Mouse (Mus musculus) lung, adult 18-20 months (tissue): ENCODE measurements at regions not wholly inside any gene's neighbourhood (a gene's known extent, or its start where the extent isn't known, plus 50 kb on each side); places are given as distances from the start of the nearest gene placed in this dataset.

Experiments
- DNase-seq, 2 experiments: peaks; one replicate each; pipeline ENCODE4 v3.0.0; 2022; ENCODE audit warnings: mixed read lengths in 2 of 2

DNA sequence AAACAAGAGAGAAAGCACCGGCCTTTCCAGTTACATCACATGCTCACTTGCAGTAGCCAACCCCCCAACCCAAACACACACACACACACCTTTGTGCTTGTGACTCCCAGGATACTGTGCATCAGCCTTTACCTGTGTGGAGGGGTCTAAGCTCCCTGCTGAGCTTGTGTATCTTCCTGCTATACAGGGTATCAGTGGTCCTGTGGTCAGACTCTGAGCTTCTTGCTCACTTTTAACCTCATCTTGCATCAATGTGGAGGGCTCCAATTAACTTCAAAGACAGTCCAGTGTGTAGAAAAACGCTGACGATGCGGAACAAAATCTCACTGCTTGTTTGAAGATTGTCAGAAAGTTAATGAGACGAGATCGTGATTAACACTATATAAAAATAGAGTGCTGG is 71.4 kb upstream of the Gypa start:
- DNase-seq, result no peak

DNA sequence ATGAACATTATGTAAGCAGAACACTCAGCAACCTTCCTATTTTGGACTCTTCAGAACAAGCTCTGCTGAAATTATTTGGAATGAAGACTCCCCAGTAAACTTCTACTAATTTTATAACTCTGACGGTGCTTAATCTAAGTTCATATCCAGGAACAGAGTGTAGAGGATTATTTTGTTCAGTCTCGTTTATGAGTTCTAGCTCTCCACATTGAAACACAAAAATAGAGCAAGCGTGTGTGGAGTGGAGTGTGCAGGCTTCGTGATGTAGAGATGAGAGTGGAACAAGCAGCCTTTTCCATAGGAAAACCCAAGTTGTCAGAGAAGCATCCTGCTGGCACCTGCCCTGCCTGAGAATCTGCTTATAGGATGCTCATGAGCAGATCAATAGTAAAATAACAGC is 77.5 kb upstream of the Gypa start:
- no peak for DNase-seq

DNA sequence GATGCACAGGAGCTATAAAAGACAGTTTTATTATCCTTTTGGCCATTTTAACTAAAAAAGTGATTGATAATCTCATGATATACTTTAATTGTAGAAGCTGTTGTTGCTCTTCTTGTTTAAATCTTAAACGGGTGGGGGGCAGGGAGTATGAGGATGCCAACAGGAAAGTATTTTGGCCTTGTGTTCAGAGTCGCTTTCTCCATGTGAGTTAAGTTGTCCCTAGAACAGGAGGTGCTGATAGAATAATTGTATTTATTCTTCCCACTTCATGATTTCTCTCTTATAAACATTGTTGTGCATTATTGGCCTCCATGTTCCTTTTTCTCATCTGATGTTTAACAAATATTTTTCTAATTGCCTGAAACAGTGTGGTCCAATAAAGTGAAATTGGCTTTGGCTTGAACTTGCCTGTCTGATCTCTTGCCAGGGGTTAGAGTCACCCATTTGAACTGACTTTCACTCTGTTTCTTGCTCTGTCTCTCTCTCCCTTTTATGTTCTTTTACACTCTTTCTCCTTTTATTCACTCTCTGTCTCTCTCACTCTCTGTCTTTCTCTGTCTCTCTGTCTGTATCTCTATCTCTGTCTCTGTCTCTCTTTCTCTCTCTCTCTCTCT is 93.9 kb upstream of the Gypa start:
- no peak for DNase-seq

DNA sequence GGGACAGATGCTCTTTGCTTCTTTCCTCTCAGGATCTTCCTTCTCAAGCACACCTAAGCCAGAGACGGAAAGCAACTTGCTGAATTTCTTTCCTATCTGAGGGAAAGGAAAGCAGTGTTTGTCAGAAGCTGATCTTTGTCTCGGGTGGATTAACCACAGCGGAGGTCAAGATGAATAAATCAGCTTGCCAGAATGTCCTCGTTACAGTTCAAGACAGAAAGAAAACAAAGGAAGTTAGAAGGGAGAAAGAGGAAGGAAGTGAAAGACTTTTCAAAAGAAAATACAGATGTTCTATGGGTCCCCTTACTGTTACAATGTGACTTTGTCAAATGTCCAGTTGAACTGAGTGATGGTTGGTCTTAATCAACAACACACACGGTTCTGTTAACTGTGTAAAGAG is 98.6 kb upstream of the Gypa start:
- no peak for DNase-seq

DNA sequence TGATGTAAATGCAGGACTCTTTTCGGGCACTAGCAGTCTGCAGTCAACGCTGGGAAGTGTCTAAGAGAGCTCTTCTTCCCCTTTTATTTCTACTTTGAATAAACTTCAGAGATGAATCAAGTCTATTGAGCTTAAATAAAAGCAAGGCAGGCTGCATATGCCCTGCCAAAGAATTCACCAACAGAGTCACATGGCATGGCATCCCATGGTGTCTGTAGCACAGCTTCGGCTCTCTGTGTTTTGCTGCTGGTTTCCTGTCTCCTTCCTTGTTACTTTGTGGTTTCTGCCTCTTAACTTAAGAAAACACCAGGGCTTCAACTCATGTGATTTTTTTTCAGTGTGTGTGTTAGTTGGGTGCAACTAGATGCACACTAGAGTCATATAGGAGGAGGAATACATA is 100.5 kb upstream of the Gypa start:
- no peak for DNase-seq

DNA sequence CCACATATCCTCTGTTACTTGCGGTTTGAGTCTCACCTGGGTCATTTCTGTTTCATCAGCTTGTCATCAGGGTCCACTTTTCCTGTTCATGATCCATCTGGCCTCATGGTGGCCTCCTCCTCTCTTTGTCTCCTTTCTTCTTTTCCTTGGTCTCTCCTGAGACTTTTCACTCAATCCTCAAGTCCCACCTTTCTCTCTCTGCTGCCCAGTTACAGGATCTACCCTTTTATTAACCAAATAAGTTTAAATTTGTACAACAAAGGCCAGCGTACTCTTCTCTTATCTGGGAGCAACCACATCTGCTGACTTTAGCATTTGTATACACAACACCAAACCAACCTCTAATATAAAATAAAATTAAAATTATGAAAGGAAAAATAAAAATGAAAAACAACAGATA is 124.4 kb upstream of the Gypa start:
- no peak for DNase-seq

DNA sequence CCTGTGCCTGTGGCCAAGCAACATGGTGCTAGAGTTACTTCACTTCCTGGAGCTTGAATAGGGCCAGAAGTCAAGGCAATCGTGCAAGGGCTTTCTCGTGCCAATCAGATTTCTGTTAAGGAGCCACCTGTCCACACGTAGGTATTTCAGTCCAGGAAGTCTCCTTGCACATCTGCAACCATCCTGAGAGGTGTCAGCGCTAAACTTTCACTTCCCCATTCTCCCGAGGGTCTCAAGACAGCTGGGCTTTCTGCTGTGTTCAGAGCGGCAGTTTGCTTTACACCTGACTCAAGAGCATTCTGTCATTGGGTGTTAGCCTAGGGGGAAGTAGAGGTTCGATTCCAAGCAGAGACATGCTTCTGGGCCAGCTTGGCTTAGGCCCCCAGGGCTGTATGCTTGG is 129.5 kb upstream of the Gypa start:
- no peak for DNase-seq

DNA sequence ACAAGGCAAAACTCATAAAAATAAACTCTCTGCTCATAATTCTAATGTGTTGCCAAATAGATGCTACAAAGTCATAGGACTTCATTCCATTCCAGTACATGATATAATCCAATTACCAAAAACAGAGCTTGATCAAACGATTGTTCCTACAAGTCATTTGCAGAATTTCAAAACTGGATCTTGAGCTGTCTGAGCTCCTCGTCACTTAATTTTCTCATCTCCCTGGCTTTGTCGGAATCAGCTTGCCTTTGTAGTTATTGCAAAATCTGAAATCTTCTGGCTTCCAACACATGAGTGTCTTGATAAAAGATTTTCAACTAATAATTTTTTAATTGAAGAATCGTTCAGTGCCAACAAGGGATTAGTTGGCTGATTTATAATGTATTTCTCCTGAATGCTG is 150.3 kb upstream of the Gypa start:
- DNase-seq, result no peak

DNA sequence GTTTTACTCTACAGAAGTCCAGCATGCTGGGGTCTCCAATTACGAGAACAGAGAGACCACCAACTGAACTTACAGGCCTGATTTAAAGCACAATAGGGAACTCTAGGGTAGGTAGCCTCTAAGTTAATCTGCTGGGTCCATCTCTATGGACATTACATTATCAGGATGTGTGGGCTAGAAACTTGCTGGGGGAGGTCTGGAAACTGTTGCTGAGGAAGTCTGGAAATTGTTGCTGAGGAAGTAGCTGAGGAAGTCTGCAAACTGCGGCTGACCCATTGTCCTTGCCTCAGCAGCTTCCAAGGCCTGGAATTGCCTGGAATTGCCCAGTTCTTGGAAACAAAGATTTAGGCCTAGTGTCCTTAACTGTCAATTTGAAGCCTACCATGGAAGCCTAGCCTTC is 155.7 kb upstream of the Gypa start:
- no peak for DNase-seq

DNA sequence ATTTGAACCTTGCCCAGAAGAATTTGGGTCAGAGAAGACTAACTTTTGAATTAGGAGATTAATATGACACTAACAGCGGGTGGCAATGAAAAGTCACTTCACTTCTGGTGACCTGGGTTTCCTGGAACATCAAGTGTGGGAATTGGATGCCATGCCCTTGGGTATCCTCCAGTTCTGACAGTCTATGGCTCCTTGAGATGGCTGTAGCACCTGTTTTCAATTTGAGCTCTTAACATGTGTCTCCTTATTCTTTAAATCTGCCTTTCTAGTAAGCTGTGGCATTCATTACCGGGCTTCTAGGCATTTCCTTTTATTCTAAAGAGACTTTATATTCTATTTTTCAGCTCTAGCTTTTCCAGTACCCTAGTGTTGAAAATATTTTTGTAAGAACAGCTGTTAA is 164.9 kb upstream of the Gypa start:
- DNase-seq, result no peak

DNA sequence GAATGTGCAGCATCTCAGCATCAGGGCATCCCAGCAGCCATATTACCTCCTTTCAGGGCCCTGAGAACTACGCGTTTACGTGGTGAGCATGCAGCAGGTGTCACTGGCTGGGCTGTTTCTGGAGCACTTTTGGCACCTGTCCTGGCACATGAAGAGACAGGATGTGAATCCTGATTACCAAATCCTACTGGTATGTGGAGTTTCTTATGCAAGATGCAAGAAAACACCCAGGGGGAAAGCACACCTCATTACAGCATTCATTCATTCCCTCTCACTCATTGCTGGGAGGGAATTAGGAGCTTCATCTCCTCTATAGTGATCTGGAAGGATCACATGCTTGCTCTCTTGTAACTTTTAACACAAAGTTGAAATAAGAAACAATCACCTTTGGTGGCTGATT is 167.7 kb upstream of the Gypa start:
- peak in 1 of 2 experiments; percentile 26 for DNase-seq

DNA sequence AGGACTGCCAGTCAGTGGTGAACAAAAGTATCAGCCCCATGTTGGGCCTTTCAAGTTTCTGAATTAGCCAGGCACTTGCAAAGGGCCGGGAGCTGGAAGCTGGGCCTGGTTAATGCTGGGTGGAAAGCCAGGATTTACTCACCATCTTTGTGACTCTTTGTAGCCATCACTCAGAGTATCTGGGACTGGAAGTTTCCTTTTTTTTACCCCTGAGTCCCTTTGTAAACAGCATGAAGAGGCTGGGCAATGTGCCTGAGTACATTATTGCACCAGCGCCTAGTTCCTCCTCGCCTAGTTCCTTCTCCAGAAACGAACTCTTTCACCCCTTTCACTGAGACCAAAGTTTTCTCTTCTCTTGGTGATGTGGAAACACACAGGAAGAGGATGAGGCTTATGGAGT is 168.4 kb upstream of the Gypa start:
- DNase-seq, result peak; percentile 84 to 88

DNA sequence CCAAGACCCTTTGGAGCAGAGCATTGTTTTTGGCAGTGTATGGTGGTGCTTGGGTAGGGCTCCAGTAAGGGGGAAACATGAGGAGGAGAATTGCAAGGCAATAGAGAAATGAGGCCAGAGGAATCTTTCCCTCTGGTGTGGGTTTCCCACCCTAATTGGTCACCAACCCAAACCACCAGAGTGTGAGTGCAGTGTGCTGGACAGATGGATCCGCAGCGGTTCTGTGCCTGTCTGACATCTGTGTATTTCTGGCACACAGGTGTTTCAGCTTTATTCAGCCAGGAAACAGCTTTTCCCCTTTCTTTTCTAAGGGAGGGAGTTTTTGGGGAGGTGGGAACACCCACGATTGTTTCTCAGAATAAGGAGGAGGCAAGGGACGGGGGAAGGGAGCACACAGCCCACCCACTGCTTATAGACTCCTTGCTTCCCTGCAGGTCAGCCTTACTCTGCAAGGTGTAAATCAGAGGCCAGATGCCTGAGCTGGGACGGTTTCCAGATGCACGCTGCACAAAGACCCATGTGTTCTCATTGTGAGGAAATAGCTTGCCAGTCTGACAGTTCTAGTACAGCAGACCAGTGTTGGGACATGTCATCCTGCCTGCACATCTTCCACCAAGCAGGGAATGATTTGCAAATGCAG is 175.2 kb upstream of the Gypa start:
- DNase-seq, result no peak

DNA sequence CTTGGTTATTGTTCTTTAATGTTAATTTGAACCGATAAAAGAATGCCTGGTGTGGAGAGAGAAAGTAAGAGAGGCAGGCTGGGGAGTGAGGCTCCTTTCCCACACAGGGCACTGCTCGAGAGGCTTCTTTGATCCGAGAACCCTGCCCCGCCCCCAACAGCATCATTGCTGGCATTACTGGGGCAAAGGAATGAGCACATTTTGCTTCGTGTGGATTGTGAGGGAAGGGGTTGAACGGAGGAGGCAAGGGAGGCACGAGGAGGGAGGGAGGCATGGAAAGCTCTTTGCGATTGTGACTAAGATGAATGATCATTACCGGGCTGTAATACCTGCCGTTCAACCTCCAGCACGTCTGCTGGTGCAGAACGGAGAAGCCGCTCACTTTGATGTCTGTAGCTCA is 178.2 kb upstream of the Gypa start:
- peak; percentile 40 to 61 for DNase-seq

DNA sequence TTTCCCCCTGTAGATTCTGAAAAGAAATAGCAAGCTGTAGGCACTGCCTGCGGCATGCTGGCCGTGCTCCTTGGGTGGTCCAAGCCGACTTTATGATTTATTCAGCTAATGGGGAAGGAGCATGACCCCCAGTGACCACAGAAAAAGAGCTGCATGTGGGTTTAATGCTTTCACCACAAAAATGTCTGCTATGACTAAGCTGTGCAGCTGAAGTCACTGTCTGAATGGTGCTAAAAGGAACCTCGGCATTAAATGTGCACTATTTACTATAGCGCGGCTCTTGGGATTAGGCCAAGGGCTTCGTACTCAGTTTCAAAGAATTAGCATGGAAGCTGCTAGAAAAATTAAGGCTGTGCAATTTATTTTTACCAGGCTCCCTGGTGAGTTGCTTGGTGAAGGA is 178.8 kb upstream of the Gypa start:
- DNase-seq, result peak in 1 of 2 experiments; percentile 20

DNA sequence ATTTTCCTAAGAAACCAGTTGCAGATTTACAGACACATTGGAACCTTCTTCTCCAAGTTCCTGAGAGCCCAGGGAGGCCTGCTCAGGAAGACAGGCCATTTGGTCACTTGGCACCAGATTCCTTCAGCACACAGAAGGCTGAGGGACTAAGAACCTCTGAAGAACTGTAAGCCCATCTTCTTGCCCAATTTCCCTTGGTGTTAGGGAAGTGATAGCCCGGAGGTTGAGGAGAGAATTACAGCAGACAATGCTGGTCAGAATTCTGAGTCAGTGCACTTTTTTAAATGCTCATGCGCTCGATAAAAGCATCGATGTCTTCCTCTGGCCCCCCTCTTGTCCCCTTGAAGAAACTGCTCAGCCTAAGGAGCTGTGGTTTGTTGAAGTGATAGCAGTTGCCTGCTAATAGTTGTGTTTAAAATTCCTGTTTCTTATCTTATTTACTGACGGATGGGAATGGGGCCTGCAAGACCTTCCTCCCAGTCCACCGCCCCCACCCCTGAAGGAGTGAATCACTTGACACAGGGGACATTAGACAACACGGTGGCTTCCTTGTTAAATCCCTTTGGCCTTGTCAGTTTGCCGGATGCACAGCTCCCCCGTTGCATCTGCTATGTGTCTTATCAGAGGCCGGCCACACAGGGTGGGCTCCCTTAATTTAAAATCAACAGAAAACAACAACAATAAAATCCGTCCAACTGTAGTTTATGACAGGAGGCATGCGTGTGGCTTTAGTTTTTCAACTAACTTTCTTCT is 179.5 kb upstream of the Gypa start:
- DNase-seq, result no peak

DNA sequence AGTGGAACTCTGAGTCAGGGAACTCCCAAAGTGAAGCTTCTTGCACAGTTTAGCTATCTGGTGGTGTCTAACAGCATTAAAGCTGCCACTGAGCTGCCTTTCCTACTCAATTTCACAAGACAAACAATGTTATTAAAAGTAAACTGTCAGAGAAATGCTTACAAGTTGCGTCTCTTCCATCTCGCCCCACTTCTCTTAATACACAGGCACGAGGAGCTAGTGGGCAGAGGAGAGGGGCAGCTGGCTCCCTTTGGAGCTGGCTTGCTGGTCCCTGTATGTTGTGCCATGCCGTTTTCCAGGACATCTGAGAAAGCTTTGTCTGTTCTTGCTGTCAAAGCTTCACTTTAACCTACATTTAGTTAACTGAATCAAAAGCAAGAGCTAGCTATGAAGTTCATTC is 185.8 kb upstream of the Gypa start:
- DNase-seq, result no peak

DNA sequence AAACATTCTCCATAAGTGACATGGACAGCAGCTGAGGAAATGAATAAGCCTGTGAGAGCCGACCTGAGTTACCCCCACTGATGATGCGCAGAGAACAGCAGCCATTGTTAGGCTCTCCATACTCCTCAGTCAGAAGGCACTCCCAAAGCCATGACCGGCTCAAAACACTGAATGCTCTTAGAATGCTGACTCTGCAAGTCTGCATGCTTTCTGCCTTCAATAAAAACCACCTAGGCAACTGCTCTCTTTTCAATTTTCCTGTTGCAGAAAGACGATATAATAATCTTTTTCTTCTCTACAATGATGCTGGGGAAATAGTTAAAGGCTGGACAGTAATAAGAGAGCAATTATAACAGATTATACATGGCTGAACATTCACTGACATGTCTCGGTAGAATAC is 195.0 kb upstream of the Gypa start:
- no peak for DNase-seq

DNA sequence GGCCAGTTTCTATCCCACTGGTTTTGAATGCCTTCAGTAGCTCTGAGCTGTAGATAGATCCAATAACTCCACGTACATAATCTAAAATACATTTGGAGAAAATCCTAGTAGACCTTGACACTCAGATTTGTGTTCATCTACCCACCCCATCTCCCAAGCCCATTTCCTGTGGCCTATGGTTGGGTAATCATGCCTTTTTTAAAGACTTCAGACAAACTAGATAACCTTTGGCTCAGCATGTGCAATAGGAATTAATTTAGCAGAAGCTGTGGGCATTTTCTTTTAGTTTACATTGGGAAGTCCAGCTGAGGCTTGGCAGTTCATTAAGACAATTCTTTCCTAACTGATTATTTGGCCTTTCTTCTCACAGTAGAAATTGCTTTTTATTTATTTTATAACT is 203.3 kb upstream of the Gypa start:
- no peak for DNase-seq

DNA sequence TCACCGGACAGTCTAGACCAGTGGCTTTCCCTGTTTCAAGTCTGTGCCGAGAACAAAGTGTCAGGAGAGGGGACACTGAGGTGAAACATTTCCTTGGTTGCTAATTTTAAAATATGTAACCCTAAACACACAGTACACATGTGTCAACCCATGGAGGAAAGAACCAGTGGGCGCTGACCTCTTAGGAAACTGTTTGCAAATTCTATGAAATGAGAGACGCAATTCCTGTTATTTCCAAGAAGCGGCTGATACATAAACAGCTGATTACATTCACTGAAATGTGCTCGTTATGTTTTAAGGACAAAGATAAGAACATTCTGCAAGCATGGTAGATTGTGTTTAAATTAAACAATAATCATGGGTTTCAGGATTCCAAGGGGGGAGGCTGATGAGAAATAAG is 204.3 kb upstream of the Gypa start:
- DNase-seq, result no peak

DNA sequence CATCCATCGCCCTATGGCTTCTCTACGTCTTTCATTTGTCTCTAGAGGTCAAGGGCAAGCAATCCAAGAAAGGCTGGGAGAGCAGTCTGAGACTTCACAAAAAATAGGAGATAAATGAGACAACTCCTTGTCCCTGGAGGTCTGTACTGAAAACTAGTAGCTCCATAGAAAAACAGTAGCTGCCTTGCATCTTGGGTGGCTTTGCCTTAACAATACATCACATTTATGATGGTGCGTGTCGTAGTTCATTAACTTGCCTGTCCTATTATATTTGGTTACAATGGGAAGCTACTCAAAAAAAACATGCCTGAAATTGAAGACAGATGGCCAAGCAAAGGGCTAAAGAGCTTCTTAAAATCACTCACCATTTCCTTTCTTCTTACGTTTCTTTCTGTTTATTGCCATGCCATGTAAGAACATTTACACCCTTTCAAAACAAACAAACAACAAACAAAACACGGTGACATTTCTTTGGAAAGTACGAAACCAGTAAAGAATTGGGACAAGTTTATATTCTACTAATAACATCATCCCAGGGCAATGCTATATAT is 211.2 kb upstream of the Hhip start:
- DNase-seq, result no peak

DNA sequence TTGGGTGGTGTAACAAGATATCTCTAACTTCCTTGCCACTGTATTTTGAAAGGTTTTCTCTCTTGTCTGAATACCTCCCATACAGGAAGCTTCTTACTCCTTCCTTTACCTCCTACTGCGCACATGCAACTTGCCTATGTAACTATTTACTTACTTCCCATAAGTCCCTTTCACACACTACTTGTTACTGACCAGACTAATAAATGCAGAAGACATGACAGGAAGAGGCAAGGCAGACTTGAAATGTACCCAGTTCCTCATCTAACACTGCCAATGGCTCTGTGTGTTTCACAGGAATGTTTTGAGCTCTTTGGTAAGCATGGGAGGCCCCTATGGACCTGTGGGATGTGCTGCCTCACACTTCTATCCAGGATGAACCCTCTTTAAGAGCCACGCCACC is 207.1 kb upstream of the Hhip start:
- DNase-seq, result no peak

DNA sequence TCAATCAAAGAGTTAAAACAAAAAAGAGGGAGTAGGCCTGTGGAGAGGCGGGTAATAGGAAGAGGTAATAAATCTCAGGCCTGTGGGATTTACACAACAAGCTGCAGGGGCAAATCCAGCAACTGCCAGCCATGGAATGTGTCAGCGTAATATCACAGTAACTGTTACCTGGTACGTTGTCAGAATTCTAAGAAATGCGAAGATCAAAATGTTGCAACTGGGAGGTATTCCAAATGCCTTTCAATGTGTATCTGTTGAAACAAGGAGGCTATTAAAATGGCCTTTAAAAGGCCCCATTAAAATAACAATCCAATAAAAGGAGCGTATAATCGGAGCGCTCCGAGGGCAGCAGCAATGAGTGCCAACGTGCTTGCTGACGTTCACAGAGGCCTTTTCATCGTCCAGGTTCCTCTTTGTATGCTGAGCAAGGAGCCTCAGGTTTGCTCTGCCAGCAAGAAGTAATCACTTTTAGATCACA is 205.7 kb upstream of the Hhip start:
- peak in 1 of 2 experiments; percentile 5 for DNase-seq

DNA sequence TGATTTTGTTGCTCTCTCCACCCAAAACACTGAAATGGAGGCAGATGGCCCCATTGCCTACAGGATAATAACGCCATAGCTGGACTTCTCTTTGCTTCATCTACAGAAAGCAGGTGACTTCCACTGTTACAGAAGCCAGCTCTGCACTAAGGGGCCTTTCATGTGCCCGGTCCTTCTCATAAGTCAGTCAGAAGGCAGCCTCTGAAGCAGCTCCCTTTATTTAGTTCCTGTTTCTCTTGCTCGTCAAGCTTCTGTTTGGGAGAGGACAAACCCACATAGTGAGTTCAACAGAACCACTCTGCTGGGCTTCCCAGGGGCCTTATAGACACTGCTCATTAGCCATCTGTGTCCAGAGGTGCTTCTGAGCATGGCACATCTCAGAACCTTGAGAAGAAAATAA is 205.1 kb upstream of the Hhip start:
- DNase-seq, result no peak
